Mouse (Mus musculus) left cerebral cortex, postnatal 36 days (tissue): Measurements from ENCODE around the gene Pacsin1. TPM values are rescaled to one million over a fixed set of nuclear protein-coding genes. Genes with fewer than 3 reads are reported as not detected.

ENCODE experiments used
- DNase-seq, 2 experiments: peaks; one replicate each; pipeline ENCODE4 v3.0.0; 2021 to 2022; ENCODE audit warnings: low spot score in 2 of 2, mixed read lengths in 1 of 2
- intact Hi-C: fragments of 180-260 bp; cut with DNase I; formaldehyde crosslinking; loops from one replicate; pipeline ENCODE4 v1.15.1; 2025
- total RNA-seq, 2 experiments: library from RNA; stranded (reverse); gene quantifications; 2 replicates each; pipeline ENCODE4 v1.2.3; 2021

Pacsin1 gene
- total RNA-seq, 2 experiments from 2014 or later: 422 to 452 TPM

GRCm38 (mm10) chr17:27760169-27760568 lies 104.9 kb downstream of the Pacsin1 start:
- DNase-seq: no peak
- intact Hi-C loops: loop anchor here (5.0 kb wide), 1 partner anchor 58 kb away; no protein-coding TSS in a partner anchor

Other genes starting within 250 kb of the Pacsin1 start
- 10 to 100 TPM; 23.0 to 27.0 TPM for gene Grm4, start 134.1 kb upstream of the Pacsin1 start, total RNA-seq
- 10 to 100 TPM; 55.3 to 58.7 TPM for gene Hmga1, start 99.0 kb upstream of the Pacsin1 start, total RNA-seq
- gene AI413582, start 89.8 kb upstream of the Pacsin1 start, total RNA-seq: 10 to 100 TPM; 85.5 to 94.2 TPM
- 100 to 1,000 TPM; 511 to 604 TPM for gene Nudt3, start 32.0 kb upstream of the Pacsin1 start, total RNA-seq
- not detected for gene RPS10-NUDT3, start 20.3 kb upstream of the Pacsin1 start, total RNA-seq
- 100 to 1,000 TPM; 430 to 478 TPM for gene Rps10, start 18.8 kb upstream of the Pacsin1 start, total RNA-seq
- under 1 TPM; 0.48 to 0.49 TPM for gene Spdef, start 73.4 kb downstream of the Pacsin1 start, total RNA-seq
- 100 to 1,000 TPM; 205 to 222 TPM for gene D17Wsu92e, start 165.1 kb downstream of the Pacsin1 start, total RNA-seq
- gene Snrpc, start 182.6 kb downstream of the Pacsin1 start, total RNA-seq: 10 to 100 TPM; 49.7 to 53.0 TPM
- gene Uhrf1bp1, start 200.9 kb downstream of the Pacsin1 start, total RNA-seq: 10 to 100 TPM; 15.7 to 24.8 TPM